Mouse (Mus musculus) skeletal muscle tissue, adult 2 months (tissue): ENCODE measurements around the gene Amy2a1.
"Not testable (repeated sequence)": the region's sequence is repeated elsewhere in the genome, so short reads cannot be mapped to it uniquely, and the experiment has no call there.

ENCODE experiments used
- DNase-seq: peaks from one replicate; pipeline ENCODE4 v3.0.0-alpha.2; 2012; ENCODE audit warnings: low read depth, low spot score

Gene Amy2a1

DNA sequence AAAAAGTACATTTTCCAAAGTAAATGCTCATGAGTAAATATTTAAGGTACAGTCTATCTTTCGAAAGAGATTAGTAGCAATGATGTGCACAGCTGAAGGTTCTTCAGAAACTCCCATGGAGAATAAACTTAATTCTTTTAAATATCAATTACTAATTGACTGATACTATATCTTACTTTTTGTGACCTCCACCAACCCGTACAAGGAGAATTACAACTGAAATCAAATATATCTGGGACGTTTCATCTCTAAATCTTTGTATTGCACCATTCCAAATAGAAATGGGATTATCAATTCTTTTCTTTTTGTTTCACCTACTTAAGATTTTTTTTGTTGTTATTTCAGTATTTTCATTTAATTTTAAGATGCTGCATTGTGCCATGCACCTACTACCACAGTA is at the start of gene Amy2a1:
Amy2a1 (minus strand) TSS at position 101 of the 400 bp plus-strand sequence.
- not testable (repeated sequence) for DNase-seq

DNA sequence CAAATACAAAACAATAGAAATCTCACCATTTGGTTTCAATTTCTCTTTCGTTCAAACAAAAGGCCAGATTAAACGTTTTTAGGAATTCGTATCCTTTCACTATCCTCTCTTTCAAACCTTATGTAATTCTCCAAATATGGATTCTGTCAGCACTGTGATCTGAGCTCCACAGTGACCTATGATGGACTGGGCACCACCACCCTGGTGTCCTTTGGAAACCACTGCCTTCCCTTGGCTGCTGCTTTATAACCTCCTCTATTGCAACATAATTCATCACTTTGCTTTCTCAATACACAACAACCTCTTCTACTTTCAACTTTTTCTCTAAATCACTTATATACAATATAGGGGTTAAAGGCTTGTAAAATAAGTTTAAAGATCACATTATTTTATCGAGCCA is 42.4 kb upstream of the Amy2a1 start:
- DNase-seq: peak; percentile 48

DNA sequence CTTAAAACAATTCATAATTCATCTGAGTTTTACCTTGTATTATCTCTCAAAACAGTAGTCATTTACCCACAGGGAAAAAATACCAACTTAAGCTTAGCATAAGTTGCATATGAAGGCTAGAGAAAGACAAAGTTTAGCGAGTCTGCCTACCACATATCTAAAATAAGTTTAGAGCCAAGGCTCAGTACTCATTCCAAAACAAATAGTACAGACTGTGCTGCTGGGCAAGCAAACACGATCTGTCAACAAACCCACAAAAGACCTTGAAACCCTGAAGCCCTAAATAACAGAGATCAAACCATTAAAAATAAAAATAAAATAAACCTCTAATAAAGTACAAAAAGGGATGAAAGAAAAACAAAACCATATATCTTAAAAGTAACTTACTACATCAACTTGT is 41.9 kb upstream of the Amy2a1 start:
- peak; percentile 12 for DNase-seq

DNA sequence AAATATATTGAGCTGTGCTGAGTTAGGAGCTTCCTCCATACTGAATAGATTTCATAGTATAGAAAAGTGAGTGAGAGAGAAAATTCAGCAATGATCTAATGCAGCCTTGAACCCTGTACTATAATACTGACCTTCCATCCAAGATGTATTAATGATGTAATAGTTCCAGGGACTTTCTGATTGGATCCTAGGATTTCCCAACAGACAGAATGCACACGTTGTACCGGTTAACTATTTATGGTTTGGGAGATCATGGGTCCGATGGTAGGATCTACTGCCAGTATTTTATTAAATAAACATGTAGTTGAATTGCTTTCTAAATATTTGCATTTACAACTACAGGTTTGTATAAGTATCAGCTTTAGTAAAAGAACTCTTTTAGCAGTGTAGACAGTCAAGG is 39.9 kb upstream of the Amy2a1 start:
- DNase-seq: no peak

DNA sequence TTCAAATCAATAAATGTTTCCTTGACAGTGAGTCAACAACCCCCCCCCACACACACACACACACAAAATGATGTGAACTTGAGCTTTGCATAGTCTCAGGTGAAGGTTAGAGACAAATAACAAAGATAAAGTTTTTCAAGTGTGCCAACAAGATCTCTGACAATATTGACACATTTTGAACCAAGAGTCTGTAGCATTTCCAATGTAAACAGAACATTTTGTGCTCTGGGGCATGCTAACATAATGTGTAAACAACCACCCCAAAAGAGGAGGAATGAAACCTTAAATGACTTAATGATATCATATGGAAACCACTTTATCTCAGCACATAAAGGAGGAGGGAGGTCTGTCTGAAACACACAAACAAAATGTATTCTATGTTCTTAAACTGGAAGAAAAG is 7.5 kb upstream of the Amy2a1 start:
- DNase-seq: no peak
